Mouse (Mus musculus): Measurements from ENCODE around the gene Kcnma1.

The Kcnma1 gene

GRCm38 (mm10) chr14:23966471-23966870 lies 47.8 kb downstream of the Kcnma1 start:
- DNase-seq (ENCODE audit: low spot score in 2 of 2) = peak; percentile 34 to 56

- no peak for DNase-seq (ENCODE audit: low spot score in 2 of 2)
Measured at GRCm38 (mm10) chr14:23959061-23959460, 55.2 kb downstream of the Kcnma1 start.

- DNase-seq (ENCODE audit: low spot score in 2 of 2) = no peak
Measured at GRCm38 (mm10) chr14:23957270-23957669, 57.0 kb downstream of the Kcnma1 start.

GRCm38 (mm10) chr14:23943876-23944275 lies 70.4 kb downstream of the Kcnma1 start:
- no peak for DNase-seq (ENCODE audit: low spot score in 2 of 2)

- no peak for DNase-seq (ENCODE audit: low spot score in 2 of 2)
Measured at GRCm38 (mm10) chr14:23943152-23943551, 71.1 kb downstream of the Kcnma1 start.

- no peak for DNase-seq (ENCODE audit: low spot score in 2 of 2)
Measured at GRCm38 (mm10) chr14:23942103-23942502, 72.2 kb downstream of the Kcnma1 start.

GRCm38 (mm10) chr14:23935016-23935415 lies 79.3 kb downstream of the Kcnma1 start:
- DNase-seq (ENCODE audit: low spot score in 2 of 2) = no peak

- DNase-seq (ENCODE audit: low spot score in 2 of 2) = no peak
Measured at GRCm38 (mm10) chr14:23931671-23932071, 82.6 kb downstream of the Kcnma1 start.

- DNase-seq (ENCODE audit: low spot score in 2 of 2) = no peak
Measured at GRCm38 (mm10) chr14:23929168-23929567, 85.1 kb downstream of the Kcnma1 start.

- no peak for DNase-seq (ENCODE audit: low spot score in 2 of 2)
Measured at GRCm38 (mm10) chr14:23923356-23923755, 90.9 kb downstream of the Kcnma1 start.

- DNase-seq (ENCODE audit: low spot score in 2 of 2) = no peak
Measured at GRCm38 (mm10) chr14:23922755-23923154, 91.5 kb downstream of the Kcnma1 start.

GRCm38 (mm10) chr14:23911108-23911629 lies 103.1 kb downstream of the Kcnma1 start:
- no peak for DNase-seq (ENCODE audit: low spot score in 2 of 2)

GRCm38 (mm10) chr14:23908564-23908963 lies 105.7 kb downstream of the Kcnma1 start:
- DNase-seq (ENCODE audit: low spot score in 2 of 2) = no peak

GRCm38 (mm10) chr14:23902636-23903279 lies 111.5 kb downstream of the Kcnma1 start:
- DNase-seq (ENCODE audit: low spot score in 2 of 2) = no peak

GRCm38 (mm10) chr14:23899462-23899861 lies 114.8 kb downstream of the Kcnma1 start:
- DNase-seq (ENCODE audit: low spot score in 2 of 2) = no peak

- DNase-seq (ENCODE audit: low spot score in 2 of 2) = peak; percentile 49 to 65
Measured at GRCm38 (mm10) chr14:23897815-23898214, 116.5 kb downstream of the Kcnma1 start.

GRCm38 (mm10) chr14:23896036-23896435 lies 118.3 kb downstream of the Kcnma1 start:
- no peak for DNase-seq (ENCODE audit: low spot score in 2 of 2)

GRCm38 (mm10) chr14:23886112-23886511 lies 128.2 kb downstream of the Kcnma1 start:
- no peak for DNase-seq (ENCODE audit: low spot score in 2 of 2)

- DNase-seq (ENCODE audit: low spot score in 2 of 2) = peak; percentile 76 to 83
Measured at GRCm38 (mm10) chr14:23885539-23885938, 128.8 kb downstream of the Kcnma1 start.

- DNase-seq (ENCODE audit: low spot score in 2 of 2) = no peak
Measured at GRCm38 (mm10) chr14:23885071-23885470, 129.2 kb downstream of the Kcnma1 start.

- no peak for DNase-seq (ENCODE audit: low spot score in 2 of 2)
Measured at GRCm38 (mm10) chr14:23882001-23882400, 132.3 kb downstream of the Kcnma1 start.

GRCm38 (mm10) chr14:23879331-23879730 lies 135.0 kb downstream of the Kcnma1 start:
- no peak for DNase-seq (ENCODE audit: low spot score in 2 of 2)

- DNase-seq (ENCODE audit: low spot score in 2 of 2) = no peak
Measured at GRCm38 (mm10) chr14:23877561-23877960, 136.7 kb downstream of the Kcnma1 start.

- DNase-seq (ENCODE audit: low spot score in 2 of 2) = no peak
Measured at GRCm38 (mm10) chr14:23874545-23874944, 139.7 kb downstream of the Kcnma1 start.

All from right cerebral cortex, postnatal 10 days (tissue).